Mouse (Mus musculus): ENCODE measurements around the gene Zfp57.

Gene Zfp57

DNA sequence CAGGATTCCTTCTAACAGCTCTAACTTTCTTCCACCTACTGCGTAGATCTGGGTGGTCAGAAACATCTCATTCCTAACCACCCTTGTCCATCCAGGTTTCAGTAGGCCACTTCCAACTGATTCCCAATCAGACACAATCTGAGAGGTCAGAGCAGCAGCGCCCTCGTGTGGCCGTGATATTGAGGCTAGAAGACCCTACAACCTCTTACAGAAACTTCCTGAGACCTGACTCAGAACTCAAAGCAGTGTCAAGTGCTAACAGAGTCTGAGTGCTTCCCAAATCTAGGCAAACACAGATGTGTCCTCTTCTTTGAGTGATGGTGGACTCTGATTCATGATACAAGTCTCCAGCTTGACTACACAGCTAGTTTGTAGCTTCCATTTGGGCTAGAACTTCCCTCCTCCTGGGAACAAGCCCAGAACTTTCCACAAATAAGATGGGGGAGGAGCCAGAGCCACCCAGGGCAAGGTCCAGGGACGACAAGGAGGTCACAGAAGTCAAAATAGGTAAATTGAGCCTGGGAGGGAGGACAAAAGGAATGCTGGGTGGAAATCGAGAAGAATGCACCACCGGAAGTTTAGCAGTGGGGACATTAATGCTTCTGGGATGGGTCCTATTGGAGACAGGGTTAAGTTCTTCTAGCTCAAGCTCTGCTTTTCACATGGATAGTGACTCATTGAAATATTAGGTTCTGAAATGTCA is 3.8 kb upstream of the Zfp57 start:
- DNase-seq: peak; percentile 76

DNA sequence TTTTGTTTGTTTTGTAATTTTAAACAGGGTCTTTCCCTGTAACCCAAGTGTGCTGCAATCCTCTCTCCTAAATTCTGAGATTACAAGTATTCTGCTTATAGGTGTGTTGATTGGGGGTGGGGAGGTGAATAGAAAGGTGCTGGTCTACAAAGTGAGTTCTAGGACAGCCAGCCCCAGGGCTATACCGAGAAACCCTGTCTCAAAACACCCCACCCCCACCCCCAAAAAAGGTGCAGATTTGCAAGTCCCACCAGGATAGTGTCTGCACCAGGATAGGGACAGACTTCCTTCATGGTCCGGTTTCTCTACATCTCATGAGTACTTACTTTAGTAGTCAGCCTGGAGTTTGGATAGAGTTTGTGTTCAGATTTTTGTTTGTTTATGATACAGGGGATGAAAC is 2.5 kb upstream of the Zfp57 start:
- DNase-seq: no peak

DNA sequence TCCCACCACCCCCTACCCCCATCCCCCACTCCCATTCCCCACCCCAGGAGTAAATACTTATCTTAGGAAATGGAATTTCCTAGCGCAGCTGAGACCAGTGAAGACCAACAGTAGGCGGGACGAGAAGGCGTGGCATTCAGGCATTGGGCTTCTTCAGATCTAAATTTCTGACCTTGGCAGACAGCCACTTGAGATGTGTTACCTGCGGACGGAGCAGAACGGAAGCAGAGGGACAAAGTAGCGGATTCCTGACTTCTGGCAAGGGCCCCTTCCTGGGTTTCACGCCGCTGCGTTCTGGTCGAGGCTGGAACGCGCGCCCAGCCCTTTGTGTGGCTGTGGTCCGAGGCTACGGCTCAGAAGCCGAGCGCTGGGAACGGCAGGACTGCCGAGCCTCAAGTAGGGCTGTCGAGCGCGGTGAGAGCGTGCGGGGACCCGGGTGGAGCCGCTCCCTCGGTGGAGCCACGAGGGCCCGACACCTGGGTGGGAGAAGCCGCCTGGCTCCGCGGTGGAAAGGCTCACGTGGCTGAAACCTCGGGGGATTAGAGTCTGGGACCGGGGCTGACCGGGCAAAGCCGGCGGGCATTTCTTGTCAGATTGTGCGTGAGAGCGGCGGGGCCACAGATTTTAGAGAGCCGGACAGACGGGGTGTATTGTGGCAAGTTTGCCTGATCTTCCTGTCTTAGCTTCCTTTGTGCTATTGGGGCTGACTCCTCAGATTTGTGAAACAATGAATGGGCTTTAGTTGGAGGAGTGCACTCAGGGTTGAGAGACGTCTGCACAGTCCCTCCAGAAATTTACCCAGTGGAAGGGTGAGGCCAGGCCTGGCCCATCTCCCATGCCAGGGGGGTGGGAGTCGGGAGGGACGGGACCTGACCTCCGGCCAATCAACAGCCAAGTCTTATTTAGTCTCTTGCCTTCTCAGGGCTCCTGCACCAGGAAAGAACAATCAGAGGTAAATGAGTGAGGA is 1.7 kb downstream of the Zfp57 start:
- no peak for DNase-seq

DNA sequence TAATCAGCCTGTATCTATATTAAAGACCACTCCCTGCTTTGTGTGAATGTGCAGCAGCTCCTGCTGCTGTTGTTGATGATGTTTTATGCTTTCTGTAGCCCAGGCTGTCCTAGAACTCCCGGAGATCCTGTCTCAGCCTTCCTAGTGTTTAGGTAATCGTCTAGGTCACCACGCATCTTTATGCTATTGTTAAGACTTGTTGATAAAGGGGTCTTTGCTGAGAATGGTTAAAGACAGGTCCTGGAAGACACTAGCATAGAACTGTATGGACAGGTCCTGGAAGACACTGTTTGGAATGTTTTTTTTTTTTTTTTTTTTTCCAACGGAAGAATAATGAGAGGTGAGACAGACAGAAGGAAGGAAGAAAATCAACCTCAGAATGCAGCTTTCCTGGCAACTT is 2.4 kb downstream of the Zfp57 start:
- DNase-seq: no peak

DNA sequence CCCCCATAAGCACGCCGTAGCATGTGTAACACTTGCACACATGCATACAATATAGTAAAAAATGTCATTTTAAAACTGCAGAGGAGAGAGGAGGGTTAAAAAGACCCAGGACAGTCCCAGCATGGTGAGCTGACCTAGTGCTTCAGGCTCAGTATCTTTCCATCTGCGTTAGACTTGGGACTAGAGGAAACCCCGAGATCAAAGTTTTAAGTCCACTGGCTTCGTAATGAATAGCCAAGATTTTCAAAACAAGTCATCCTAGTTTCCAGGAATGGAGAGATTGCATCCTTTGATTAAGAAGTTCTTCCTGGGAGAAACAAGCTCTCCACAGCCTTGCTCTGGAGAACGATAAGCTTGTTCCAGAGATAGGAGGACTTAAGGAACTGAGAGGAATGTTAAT is 7.2 kb downstream of the Zfp57 start:
- DNase-seq: no peak

DNA sequence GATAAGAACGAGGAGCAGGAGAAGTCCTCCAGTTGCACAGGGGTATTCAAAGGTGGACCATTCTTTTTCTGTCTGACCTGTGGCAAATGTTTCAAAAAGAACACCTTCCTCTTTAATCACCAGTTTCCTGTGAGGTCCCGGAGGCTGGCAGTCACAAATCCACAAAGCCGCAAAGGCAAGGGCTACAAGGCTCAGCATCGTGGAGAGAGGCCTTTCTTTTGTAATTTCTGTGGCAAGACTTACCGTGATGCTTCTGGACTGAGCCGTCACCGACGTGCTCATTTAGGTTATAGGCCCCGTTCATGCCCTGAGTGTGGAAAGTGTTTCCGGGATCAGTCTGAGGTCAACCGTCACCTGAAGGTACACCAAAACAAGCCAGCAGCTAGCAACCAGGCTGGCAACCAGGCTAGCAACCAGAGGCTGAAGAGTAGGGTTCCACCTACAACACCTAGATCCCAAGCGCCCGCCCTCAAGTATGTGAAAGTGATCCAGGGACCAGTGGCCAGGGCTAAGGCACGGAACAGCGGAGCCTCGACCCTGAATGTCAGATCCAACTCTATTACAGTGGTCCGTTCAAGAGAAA is 8.6 kb downstream of the Zfp57 start:
- no peak for DNase-seq

DNA sequence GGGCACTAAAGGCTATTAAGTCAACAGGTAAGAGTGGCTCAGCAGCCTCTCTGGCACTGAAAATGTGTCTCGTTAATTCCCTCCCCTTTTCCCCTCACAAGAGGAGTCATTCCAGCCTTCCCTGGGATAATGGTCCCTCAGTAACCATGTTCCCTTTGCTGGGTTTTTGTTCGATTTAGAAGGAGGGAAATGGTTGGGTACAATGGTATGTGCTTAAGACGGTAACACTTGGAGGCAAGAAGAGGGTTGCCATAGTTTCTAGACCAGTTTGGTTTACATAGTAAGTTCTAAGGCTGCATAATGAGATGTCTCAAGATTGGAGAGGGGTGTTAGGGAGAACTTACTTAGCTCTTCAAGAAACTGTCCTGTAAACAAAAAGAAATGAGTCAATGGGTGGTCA is 10.8 kb downstream of the Zfp57 start:
- no peak for DNase-seq

DNA sequence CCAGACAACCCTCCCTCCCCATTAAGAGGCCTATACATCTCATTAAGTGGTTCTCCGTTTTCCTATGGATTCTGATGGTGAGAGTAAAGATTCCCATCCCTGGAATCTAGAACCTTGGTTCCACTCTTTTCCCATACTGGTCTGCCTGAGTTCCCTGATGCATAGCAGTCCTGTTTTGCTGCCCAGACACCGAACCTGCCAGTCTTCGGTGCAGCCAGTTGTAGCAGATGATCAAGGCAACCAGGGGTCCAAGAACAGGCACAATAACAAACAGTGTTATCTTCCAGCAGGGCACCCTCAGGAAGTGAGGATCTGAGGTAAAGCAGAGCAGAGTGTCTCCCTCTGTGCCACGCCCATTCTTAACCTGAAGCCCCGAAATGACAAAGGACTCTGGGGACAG is 11.2 kb downstream of the Zfp57 start:
- no peak for DNase-seq

DNA sequence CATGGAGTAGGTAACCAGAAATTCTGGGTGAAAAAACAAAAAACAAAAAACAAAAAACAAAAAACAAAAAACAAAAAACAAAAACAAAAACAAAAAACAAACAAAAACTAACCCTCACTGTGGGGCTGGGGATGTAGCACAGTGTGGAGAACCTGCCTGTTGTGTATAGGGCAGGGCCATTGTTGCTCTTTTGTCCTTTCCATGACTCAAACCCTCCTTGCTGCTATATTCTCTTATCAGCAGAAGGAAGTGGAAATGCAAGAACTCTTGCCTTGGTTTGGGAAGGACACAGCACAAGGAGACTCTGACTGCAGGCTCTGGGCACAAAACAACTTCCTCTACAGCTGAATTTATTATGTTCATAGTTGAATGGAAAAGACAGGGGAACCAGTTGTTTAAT is 15.4 kb downstream of the Zfp57 start:
- DNase-seq: no peak

DNA sequence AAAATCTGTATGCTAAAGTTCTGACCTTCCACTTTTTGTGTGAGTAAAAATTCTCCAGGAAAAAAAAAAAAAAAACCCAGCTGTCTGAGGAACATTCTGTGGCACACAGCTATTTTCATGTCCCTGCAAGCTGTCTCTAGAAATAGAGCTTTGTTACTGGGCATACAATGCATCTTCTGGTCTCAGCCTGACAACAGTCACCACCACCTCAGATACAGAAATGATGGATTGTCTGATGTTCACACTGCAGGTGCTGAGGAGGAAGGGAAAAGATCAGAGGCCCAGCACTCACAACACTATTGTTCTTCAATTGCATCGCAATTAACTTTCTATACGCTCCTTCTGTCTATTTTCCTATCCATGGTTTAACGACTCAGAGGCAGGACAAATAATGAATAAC is 17.4 kb downstream of the Zfp57 start:
- DNase-seq: peak; percentile 48

DNA sequence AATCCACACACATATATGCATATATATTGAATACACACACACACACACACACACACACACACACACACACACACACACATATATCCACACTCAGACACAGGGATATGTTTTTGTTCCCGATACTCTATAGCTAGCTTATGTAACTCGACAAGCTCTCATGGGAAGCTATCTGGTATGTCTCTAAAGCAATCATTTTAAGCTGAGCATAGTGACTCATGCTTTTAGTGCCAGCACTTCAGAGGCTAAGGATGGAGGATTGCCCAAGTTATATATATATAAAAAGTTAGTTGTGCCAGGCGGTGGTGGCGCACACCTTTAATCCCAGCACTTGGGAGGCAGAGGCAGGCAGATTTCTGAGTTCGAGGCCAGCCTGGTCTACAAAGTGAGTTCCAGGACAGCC is 18.3 kb downstream of the Zfp57 start:
- DNase-seq: peak; percentile 26

DNA sequence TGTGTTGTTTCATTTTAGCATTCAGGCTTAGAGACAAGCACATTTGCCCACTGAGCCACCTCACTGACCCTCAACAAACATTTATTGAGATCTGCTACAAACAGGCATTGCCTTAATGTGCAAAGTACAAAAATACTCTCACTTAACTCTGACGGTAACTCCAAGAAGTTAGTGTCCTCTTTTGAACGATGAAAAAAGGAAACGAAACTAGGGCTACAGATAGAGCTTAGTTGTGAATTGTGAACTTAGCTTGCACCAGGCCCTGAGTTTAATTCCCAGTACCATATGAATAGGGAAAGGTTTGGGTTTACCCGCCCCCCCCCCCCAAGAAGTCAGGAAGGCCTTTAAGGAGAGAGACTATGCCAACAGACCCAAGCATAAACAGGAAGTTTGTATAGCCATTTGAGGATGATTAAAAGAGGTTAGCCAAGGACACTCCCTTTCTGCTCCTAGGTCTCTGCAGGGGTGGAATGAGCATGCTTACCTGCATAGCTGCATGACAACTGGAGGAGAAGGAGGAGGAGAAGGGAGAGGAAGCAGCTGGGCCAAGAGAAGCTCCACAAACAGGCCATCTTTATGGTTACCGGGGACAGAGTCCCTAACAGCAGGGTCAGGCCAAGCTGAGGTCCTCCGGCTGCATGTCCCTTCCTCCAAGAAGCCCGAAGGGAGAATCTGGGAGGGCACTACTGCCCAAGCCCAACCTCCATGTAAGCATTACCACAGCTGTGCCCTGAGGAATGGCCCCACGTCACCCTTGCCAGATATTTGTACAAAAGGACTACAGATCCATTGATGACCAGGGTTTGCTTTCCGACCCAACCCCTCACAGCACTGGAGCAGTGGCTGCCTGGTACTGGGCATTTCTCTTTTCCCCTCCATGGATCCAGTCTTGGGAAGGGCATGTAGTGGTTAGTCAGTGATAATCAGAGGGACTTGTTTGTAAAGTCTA is 21.9 kb downstream of the Zfp57 start, which contains the start of gene Mog:
Gene Mog, minus strand, starts transcription at position 771 of the 949 bp plus-strand sequence.
- DNase-seq: peak; percentile 46

DNA sequence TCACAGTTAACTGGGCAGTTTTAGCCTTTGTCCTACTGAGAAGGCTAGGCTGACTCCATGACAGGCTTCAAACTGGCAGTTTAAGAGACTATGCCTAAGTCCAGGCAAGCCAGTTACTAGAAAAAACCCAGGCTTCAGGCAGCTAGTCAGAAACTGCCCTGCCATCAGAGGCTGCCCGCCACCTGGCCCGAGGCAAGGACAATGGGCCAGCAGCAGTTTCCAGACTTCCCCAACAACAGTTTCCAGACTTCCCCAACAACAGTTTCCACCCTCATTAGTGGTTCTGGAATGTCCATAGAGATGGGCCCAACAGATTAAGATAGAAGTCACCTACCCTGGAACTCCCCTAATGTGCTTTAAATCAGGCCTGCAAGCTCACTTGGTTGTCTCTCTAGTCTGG is 25.5 kb downstream of the Zfp57 start:
- DNase-seq: no peak

DNA sequence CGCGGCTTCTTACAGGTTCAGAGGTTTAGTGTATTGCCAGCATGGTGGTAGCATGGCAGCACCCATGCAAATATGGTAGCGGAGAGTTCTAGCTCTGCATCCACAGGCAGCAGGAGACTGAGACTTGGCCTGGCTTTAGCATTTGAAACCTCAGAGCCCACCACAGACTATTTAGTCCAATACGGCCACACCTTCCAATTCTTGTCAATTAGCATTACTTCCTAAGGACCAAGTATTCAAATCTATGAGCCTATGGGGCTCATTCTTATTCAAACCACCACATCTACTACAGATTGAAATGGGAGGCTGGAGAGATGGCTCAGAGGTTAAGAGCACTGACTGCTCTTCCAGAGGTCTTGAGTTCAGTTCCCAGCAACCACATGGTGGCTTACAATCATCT is 26.5 kb downstream of the Zfp57 start:
- no peak for DNase-seq

DNA sequence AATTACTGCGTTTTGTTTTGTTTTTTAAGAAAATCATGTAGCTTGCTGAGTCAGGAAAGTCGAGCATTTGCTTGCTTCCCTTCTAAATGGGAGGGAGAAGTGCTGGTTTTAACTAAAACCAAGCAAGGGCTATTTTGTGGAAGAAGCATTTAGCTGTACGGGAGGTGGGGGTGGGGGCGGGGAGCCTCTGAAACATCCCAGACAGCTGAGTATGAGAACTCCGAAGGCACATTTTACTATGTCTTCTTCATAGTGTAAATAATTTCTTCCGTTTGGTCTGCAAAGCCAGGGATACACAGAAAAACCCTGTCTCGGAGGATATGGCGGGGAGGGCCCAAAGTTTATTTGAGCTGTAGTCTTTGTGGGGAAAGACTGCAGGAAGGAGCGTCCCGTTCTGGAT is 27.2 kb downstream of the Zfp57 start:
- no peak for DNase-seq

DNA sequence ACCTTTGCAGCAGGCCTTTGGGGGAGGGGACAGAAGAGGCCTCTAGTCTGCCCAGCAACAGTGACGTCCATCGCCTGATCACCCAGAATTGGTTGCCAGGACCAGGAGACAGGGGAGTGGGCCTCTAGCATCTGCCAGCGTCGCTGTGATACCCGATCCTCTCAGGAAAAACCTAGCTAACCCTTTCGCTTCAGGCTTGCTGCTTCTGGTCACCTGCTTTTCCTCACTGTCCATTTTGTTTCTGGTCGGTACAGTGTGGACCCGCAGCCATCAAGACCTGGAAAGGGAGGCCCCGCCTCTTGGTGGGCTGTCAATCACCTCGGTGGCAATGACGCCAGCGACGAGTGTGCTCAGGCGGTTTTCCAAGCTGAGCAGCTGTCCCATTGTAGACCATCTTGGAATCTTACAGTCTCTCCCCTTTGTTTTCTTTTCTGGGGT is 27.7 kb downstream of the Zfp57 start:
- peak; percentile 96 for DNase-seq

DNA sequence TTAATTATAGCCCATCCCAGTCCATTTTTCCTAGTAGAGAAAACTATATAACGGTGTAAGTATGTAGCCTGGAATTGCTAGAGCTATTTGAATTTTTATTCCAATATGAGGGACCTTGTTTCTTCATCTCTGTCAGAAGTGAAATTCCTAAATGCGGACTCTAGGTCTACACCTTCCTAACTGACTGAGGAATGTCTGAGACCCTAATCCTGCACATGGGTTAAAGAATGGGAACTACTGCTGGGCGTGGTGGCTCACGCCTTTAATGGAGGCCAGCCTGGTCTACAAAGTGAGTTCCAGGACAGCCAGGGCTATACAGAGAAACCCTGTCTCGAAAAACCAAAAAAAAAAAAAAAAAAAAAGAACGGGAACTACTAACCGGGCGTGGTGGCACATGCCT is 28.2 kb downstream of the Zfp57 start:
- no peak for DNase-seq

DNA sequence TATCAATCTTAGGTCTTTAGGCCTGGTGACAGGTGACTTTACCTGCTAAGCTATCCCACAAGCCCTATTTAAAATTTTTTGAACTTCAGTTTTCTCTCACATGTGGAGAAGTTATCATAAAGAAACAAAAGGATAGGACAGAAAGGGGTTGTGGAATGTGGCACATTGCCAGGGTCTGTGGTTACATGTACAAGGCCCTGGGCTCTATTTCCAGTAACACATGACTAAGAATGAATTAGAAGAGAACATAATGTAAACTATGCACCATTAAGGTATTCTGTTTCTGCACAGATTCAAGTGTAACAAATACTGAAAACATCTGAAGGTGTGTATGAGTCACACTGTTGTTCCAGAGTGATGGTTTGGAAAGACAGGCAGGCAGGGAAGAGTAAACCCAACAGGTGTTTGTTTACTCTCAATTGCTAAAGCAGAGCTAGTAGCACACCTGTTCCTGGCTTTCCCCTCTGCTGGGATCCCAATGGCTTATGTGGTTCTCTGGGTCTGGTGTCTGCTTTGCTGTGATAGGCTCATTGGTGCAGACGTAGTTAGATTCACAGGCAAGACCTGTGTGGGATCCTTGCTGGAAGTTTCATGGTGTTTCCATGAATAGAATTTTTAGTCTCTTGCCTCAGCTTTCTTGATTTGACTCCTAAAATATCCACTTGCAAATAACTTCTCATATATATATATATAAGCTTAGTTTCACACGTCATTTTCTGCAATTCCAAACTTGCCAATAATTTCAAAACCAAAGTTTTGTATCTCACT is 38.3 kb downstream of the Zfp57 start:
- DNase-seq: no peak

DNA sequence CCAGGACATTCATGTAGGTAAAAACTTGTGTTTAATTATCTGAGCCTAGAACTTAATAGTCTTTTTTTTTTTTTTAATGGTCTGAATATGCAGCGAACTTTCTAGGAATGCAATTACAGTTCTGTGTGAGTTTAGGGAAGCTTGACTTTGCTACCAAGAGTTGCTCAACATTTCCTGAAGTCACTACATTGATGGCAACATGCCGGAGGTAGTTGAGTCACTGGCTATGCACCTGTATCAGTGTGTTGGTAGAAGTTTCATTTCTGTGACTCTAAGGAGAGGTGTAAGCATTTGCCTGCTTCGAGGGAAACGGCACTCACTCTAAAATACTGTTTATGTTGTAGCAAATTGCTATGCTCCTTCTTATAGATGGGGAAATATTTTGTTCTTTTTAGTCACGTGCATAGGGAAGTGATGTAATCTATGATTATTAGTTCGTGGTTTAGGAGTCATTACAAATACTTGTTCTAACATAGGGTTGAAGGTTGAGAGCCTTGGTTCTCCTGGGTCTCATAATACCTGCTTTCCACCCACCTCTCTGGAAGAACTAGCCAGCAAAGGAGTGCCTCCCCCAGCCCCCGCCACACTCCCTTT is 43.8 kb downstream of the Zfp57 start:
- DNase-seq: no peak

DNA sequence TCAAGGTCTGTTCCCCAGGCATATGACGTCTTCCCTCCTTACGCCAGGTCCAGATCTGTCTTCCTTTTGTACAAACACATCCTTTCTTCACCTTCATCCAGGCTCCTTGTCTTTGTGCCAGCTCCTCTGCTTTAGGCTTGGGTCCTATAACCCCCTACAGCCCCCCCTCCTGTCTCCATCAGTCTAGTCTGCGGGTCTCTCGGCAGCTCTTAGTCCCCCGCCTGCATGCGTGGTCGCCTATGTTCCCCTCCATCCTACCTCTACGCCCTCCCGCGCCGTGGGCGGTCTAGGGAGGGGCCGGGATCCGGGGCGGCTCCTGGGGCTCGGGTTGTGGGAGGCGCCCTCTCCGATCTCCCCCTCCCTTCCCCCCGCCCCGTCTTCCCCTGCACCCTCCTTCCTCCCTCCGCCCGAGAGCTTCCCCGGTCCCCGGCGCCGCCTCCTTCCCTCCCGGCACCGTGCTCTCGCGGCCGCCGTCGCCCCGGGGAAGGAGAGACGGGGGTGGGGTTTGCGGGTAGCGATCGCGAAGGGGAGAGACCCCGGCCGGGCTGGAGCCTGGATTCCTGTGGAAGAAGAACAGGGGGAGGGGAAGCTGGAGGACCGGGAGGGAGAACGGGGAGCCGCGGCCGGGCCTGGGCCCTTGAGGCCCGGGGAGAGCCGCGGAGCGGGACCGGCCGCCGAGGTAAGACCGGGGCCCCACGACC is 44.8 kb downstream of the Zfp57 start, which contains the start of gene Gabbr1:
Gene Gabbr1, plus strand, starts transcription at position 356 of the 701 bp plus-strand sequence.
- peak; percentile 89 for DNase-seq
